In the genomic region with DNA sequence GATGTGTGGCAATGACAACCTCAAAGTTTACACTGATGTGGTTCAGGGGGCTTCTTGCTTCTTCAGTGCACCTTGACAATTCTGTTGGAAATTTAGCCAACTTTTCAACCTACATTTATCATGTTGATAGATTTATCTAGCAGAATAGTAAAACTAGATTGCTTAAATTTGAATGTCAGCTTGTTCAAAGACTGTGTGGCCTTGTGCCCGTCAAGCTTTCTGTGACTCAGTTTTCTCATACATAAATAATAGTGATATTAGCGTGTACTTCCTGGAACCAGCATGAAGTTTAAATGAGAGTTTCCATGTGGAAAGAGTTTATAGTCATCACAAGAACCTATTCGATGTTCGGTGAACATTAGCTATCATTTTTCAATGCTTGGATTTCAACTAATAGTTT, we compare ENCODE assay signal across 18 mouse cellular contexts.
"Had no signal": no experiment of that assay in that cellular context is flagged by ENCODE, and none has a peak within 500 bp of the region (broad histone marks: within the 10 kb centered on the region; RNA-seq: fewer than 3 reads in every experiment).

No protein-coding gene starts in this region.

- H3K4me2 ChIP-seq: lung, embryonic 14.5 days; midbrain, embryonic 12.5 days; neural tube, embryonic 13.5 days; neural tube, embryonic 15.5 days had no signal

- H3K27me3 ChIP-seq: midbrain, embryonic 12.5 days; neural tube, embryonic 13.5 days; neural tube, embryonic 15.5 days had no signal

- H3K9me3 ChIP-seq: midbrain, embryonic 10.5 days; midbrain, embryonic 12.5 days; neural tube, embryonic 13.5 days; neural tube, embryonic 15.5 days had no signal

- H3K9ac ChIP-seq: lung, embryonic 14.5 days; midbrain, embryonic 12.5 days; neural tube, embryonic 13.5 days; neural tube, embryonic 15.5 days had no signal

- DNase-seq: lung, embryonic 14.5 days; lung, postnatal 10 days; lung, postnatal 4 days; midbrain, embryonic 14.5 days; retina, postnatal 1 day; right cerebral cortex, adult 18-20 months; right cerebral cortex, postnatal 25 days; right cerebral cortex, postnatal 4 days; spleen, adult 18-20 months; thymus, adult 18-20 months; thymus, postnatal 14 days; thymus, postnatal 36 days had no signal

- H3K36me3 ChIP-seq: midbrain, embryonic 10.5 days; midbrain, embryonic 12.5 days; neural tube, embryonic 13.5 days; neural tube, embryonic 15.5 days had no signal

- H3K4me3 ChIP-seq: midbrain, embryonic 10.5 days; midbrain, embryonic 12.5 days; myocyte; neural tube, embryonic 13.5 days; neural tube, embryonic 15.5 days had no signal

- H3K4me1 ChIP-seq: neural tube, embryonic 13.5 days; neural tube, embryonic 15.5 days had no signal

- H3K27ac ChIP-seq: midbrain, embryonic 10.5 days; midbrain, embryonic 12.5 days; neural tube, embryonic 13.5 days; neural tube, embryonic 15.5 days had no signal

- ATAC-seq: midbrain, embryonic 16.5 days had no signal
